Mouse (Mus musculus): ENCODE data around the gene Herc3.

DNA sequence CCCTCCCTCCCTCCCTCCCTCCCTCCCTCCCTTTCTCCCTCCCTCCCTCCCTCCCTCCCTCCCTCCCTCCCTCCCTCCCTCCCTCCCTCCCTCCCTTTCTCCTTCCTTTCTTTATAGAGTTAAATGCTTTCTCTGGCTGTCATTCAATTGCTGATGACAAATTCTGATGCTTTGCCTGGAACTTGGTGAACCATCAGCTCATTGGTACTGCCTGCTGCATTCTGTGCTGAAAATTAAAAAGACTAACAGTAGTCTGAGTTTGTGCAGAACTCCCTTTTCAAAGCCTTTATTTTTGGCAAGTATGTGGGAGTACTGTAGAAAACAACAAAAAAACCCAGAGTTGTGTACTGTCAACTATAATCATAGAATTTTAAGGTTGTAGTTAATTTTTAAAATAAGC is 16.9 kb upstream of the Herc3 start:
- TF ChIP-seq EP300 (IDR thresholded peaks at IDR 0.05; ENCODE audit: low read depth), result no peak
- TF ChIP-seq CTCF (IDR thresholded peaks at IDR 0.05; ENCODE audit: low read depth), result no peak
